Mouse (Mus musculus): ENCODE data around the gene Sele.

The Sele gene

DNA sequence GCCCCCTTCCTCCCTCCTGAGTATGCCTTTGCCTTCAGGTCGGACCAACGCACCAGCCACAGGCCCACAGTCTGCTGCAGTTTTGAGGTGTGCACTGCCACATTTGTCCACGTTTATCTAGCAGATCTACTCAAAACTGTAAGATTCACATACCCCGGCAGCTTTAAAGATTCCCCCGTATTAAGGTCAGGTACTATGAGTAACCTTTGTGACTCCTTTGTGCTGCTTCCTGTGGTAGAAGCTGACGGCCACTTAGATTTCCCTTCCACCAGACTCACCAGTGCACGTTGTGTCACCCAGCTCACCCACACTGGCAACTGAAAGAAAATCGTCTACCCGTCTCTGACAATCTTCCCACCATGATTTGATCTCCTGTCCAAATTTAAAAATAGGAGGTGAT lies 25.1 kb downstream of the Sele start:
- DNase-seq, result no peak

DNA sequence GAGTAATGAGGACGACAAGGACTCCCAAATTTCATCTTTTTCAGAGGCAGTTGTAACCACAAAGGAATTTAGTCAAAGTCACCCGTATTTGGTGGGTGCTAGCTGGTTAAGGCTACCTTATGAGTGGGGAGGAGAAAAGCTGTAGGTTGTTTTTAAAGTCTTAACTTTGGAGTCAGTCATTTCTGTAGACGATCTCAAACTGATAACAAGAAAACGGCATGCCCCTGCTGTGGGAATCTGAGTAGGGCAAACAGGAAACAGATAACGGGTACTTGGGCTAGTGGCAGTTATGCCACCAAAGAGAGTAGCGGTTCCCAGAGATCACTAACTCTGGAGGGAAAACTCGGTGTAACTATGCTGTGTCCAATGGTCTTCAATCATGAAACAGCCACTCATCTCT lies 25.8 kb downstream of the Sele start:
- no peak for DNase-seq

DNA sequence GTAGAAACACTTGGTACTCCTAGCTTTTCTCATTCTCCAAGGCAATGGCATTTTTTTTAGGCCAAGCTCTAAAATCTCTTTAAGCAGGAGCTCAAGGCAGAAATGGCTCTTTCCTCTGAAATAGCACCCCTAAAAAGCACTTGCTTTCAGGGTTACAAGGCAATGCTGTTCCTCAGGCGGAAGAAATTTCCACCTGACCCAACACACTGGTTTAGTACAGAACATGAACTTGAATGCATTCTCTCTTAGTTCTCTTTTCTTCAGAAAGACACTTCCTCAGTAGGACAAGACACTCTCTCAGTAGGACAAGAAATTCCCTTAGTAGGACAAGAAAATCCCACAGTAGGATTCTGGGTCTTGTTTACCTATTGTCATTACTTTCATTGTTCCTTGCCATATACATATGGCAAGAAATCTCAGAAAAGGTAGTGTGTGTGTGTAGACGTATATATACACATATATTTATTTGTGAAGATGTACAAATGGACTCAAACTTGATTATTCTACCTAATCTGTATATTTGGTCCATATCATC lies 26.6 kb downstream of the Sele start:
- no peak for DNase-seq

DNA sequence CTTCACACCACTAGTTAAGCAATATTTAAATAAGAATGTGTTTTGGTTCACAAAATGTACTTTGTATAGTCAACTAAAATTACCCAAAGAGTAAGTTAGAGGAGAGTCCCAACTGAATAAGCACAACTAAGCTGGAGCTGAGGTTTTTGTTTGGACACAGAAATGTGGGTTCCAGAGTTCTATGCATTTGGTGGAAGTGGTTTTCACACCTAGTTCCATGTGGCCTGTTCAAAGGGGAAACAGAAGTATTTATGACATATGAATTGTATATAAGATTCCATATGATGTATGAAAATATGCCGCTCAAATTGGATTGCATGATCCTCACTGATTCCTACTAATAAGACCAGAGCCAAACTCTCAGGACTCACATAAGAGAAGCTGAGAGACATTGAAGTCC lies 27.4 kb downstream of the Sele start:
- no peak for DNase-seq

DNA sequence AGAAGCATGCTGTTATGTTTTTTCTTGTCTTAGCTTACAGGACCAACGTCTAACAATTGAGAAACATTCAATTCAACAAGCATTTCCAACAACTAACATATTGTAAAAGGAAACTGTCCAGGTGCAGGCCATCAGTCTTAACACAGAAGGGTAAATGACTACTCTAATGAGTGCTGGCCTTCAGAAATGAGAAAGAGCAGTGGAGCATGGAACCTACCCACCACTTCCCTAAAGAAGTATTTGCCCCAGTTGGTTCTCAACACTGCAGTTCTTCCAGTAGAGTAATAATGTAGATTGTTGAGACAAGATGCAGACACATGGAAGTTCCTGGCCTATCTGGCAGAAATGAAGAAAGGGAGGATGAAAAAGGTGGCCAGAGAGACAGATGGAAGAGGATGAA lies 28.4 kb downstream of the Sele start:
- DNase-seq, result no peak

GRCm38 (mm10) chr1:164077031-164077430 lies 29.0 kb downstream of the Sele start:
- no peak for DNase-seq

DNA sequence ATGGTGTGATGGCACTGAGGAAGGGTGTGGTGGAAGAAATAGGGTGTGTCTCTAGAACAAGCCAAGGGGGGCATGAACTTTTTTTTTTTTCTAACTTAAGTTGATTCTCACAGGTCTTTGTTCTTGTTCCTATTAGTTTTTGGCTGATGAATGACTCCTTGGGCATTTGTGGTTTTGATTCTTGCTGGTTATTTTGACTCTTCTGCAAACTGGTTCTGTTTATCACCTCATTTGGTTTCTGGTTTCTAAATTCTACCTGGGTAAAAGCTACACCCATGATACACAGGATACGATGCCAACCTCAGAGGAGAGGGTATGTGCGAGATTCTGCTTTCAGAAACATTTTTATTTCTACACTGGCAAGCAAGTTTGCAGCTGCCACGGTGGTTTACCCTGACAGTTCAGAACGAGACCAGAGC lies 30.3 kb downstream of the Sele start:
- no peak for DNase-seq

DNA sequence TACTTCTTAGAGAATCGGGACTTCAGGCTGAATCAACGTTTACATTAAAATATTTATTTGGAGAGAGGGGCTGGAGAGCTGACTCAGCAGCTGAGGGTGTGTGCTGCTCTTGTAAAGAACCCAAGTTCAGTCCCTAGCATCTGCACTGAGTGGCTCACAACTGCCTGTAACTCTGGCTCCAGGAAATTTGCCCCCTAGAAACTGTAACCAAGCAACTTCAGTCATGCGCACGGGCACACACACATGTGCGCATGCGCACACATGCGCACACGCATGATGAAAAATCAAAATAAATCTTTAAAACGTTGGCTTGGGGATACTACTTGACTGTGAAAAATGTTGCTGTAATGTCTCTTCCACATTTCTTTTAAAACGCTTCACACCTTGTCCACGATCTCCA lies 31.1 kb downstream of the Sele start:
- DNase-seq, result no peak

- DNase-seq, result no peak
Observed at GRCm38 (mm10) chr1:164083046-164083445, 35.0 kb downstream of the Sele start.

DNA sequence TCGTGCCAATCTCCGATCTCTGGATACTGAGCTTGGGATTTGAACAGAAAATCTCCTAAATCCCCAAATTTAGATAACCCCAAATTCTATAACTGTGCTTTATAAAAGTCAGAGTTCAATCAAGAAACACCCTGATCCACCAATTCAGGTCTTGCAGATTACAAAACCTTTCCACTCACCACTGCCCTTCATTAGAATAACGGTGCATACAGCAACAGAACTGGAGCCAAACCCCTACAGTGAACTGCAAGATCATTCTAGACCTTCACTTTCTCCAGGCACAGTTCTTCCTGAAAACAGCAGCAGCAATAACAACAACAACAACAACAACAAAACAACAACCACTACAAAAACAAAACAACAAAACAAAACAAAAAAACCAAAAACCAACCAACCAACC lies 38.8 kb downstream of the Sele start:
- no peak for DNase-seq

DNA sequence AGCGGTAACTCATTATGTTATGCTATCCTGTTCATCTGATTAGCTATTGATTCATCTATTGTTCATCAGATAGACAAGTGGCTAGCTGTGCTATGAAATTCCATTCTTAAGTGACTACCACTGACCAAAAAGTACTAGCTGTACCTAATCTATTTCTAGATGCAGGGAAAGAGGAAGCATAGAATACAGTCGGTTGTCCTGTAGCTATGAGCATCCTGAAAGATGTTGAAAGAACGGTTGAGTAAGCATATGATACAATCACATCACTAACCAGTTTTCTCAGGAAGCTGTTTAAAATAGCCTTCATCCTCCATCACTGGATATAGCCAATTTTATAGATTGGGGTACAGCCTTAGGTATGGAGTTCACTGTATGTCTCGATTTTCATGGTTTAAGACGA lies 39.8 kb downstream of the Sele start:
- DNase-seq, result no peak

GRCm38 (mm10) chr1:164096780-164097179 lies 48.7 kb downstream of the Sele start:
- DNase-seq, result peak; percentile 45

- DNase-seq, result no peak
Observed at GRCm38 (mm10) chr1:164097911-164098310, 49.9 kb downstream of the Sele start.

DNA sequence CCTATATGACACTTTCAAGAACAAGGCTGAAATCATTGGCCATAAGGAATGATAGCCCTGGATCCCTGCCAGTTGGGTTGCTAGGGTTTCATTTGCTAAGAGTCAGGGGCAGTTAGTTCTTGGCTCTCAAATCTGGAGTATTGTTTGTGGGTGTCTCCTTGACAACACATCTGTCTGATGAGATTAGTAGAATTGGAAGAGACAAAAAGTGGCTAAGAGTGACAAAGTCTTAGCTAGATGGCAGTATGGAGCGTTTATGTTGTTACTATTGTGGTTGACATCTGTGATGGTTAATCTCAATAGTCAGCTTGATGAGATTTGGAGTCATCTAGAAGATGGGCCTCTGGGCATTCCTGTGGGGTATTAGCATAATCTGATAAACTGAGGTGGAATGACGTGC lies 50.3 kb downstream of the Sele start:
- DNase-seq, result no peak

Data from kidney, postnatal 14 days (tissue).